Mouse (Mus musculus): ENCODE measurements around the gene Fam171b. TPM values are rescaled to one million over a fixed set of nuclear protein-coding genes. Genes with fewer than 3 reads are reported as not detected.

Gene Fam171b
- polyA plus RNA-seq, 1 experiment from 2014 or later: 67.5 TPM

- no peak for ATAC-seq (replicated peaks)
- Histone ChIP-seq H3K27me3 (no peaks in the 10 kb centered on the region), H3K4me1 (no peaks in the 10 kb centered on the region), H3K4me3 (no peak overlapping the region), H3K27ac (replicated peaks) (no peak overlapping the region), H3K9ac (replicated peaks) (no peak overlapping the region), H3K36me3 (no peaks in the 10 kb centered on the region), H3K4me2 (replicated peaks) (no peak overlapping the region), H3K9me3 (no peaks in the 10 kb centered on the region)
- WGBS: 60% methylated on average over 2 of the region's 2 CpGs
Observed at GRCm38 (mm10) chr2:83929478-83930088, 117.1 kb downstream of the Fam171b start.

Other genes with a start within 250 kb of the Fam171b start
- gene Zc3h15, start 168.2 kb upstream of the Fam171b start, polyA plus RNA-seq (2015; fragmentation: Nextera tagmentation; extraction: Ambion mirVana): 162 and 177 TPM in 2 replicates
- gene Itgav, start 88.2 kb upstream of the Fam171b start, polyA plus RNA-seq (2015; fragmentation: Nextera tagmentation; extraction: Ambion mirVana): 18.2 and 19.9 TPM in 2 replicates
- 0.10 TPM in 1 of 2 replicates, not detected in the other for gene Zswim2, start 128.6 kb downstream of the Fam171b start, polyA plus RNA-seq (2015; fragmentation: Nextera tagmentation; extraction: Ambion mirVana)
- not detected in 2 replicates for gene Gm13698, start 143.1 kb downstream of the Fam171b start, polyA plus RNA-seq (2015; fragmentation: Nextera tagmentation; extraction: Ambion mirVana)
- gene Gm13693, start 148.9 kb downstream of the Fam171b start, polyA plus RNA-seq (2015; fragmentation: Nextera tagmentation; extraction: Ambion mirVana): not detected in 2 replicates
- gene Gm13695, start 154.7 kb downstream of the Fam171b start, polyA plus RNA-seq (2015; fragmentation: Nextera tagmentation; extraction: Ambion mirVana): not detected in 2 replicates
- not detected in 2 replicates for gene Gm13696, start 160.5 kb downstream of the Fam171b start, polyA plus RNA-seq (2015; fragmentation: Nextera tagmentation; extraction: Ambion mirVana)
- gene Gm13694, start 166.3 kb downstream of the Fam171b start, polyA plus RNA-seq (2015; fragmentation: Nextera tagmentation; extraction: Ambion mirVana): not detected in 2 replicates
- gene Gm13697, start 172.1 kb downstream of the Fam171b start, polyA plus RNA-seq (2015; fragmentation: Nextera tagmentation; extraction: Ambion mirVana): not detected in 2 replicates
- gene Gm13691, start 177.9 kb downstream of the Fam171b start, polyA plus RNA-seq (2015; fragmentation: Nextera tagmentation; extraction: Ambion mirVana): not detected in 2 replicates

Data from forebrain, embryonic 15.5 days (tissue).